Mouse (Mus musculus) forebrain, embryonic 14.5 days (tissue): ENCODE results near the gene Chchd1. TPM values are rescaled to one million over a fixed set of nuclear protein-coding genes. Genes with fewer than 3 reads are reported as not detected.
"Not testable (repeated sequence)": the region's sequence is repeated elsewhere in the genome, so short reads cannot be mapped to it uniquely, and the experiment has no call there.

Experiments
- ATAC-seq: fragments of 200-750 bp; cut with Nextera tagmentation; 2 replicates; pipeline ENCODE4 v1.8.0; 2017; ENCODE audit warnings: mild to moderate bottlenecking, moderate library complexity
- DNase-seq: peaks from one replicate; pipeline ENCODE4 v3.0.0-alpha.2; 2015; ENCODE audit warnings: low spot score
- H3K27ac ChIP-seq: fragments of 300-500 bp; sonication (generic); 2 replicates; pipeline ENCODE4 v1.5.1; 2014; ENCODE audit warnings: low read depth, mild to moderate bottlenecking, control low read depth, low read length, moderate library complexity
- H3K27me3 ChIP-seq: fragments of 300-500 bp; sonication (generic); replicated peaks from 2 replicates; pipeline ENCODE4 v1.6.1; 2014; ENCODE audit warnings: low read length, control low read depth, mixed read lengths; ENCODE audit not compliant: control insufficient read depth, insufficient read depth
- H3K36me3 ChIP-seq: fragments of 300-500 bp; sonication (generic); 2 replicates; pipeline ENCODE4 v1.6.1; 2014; ENCODE audit warnings: low read length, control low read depth; ENCODE audit not compliant: control insufficient read depth, insufficient read depth
- H3K4me1 ChIP-seq: fragments of 300-500 bp; sonication (generic); 2 replicates; pipeline ENCODE4 v1.6.1; 2014; ENCODE audit warnings: antibody characterized with exemption, low read length, control low read depth; ENCODE audit not compliant: control insufficient read depth, insufficient read depth
- H3K4me2 ChIP-seq: fragments of 300-500 bp; sonication (generic); 2 replicates; pipeline ENCODE4 v1.6.1; 2014; ENCODE audit warnings: mild to moderate bottlenecking, control low read depth, low read length
- H3K4me3 ChIP-seq: fragments of 300-500 bp; sonication (generic); 2 replicates; pipeline ENCODE4 v1.5.1; 2014; ENCODE audit warnings: low read depth, low read length, control low read depth
- H3K9ac ChIP-seq: fragments of 300-500 bp; sonication (generic); 2 replicates; pipeline ENCODE4 v1.6.1; 2014; ENCODE audit warnings: mild to moderate bottlenecking, low read length, control low read depth, moderate library complexity
- H3K9me3 ChIP-seq: fragments of 300-500 bp; sonication (generic); replicated peaks from 2 replicates; pipeline ENCODE4 v1.6.1; 2016; ENCODE audit warnings: low read length, control low read depth, mixed read lengths; ENCODE audit not compliant: control insufficient read depth
- WGBS: fragments of 180-500 bp; shearing (Covaris S2); extraction: QIAGEN DNeasy Blood & Tissue Kit; methylation state at CpG from one replicate; pipeline ENCODE4 v1.1.7; 2014; 5-methylcytosine and 5-hydroxymethylcytosine counted together
- polyA plus RNA-seq: library from polyadenylated mRNA; unstranded; fragments of >200 nt; fragmentation: Nextera tagmentation; extraction: Ambion mirVana; gene quantifications from 2 replicates; pipeline ENCODE4 v1.2.1, GENCODE M21; 2014

Gene Chchd1
- polyA plus RNA-seq, 1 experiment from 2014 or later, result 259 TPM

DNA sequence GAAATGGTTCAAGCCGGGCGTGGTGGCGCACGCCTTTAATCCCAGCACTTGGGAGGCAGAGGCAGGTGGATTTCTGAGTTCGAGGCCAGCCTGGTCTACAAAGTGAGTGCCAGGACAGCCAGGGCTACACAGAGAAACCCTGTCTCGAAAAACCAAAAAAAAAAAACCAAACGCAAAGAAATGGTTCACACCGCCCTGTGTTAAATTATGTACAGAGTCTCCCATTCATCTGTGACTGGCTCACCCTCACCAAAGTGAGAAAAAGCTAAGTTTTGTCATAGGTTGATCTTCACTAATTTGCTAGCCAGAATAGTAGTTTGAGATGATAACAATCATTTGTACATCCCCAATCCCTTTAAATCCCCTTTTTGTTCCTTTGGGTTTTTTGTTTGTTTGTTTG is 655 bp downstream of the Chchd1 start:
- Histone ChIP-seq H3K4me2 (peak overlapping the region; percentile 70), H3K4me3 (peak overlapping the region; percentile 63), H3K27ac (peak overlapping the region; percentile 87), H3K36me3 (peaks cover 25% of the 10 kb centered on the region; the same call in 1 of the 2 replicates), H3K4me1 (peaks cover 22% of the 10 kb centered on the region), H3K9ac (peak overlapping the region; percentile 79)
- DNase-seq, H3K9me3 ChIP-seq, H3K27me3 ChIP-seq, ATAC-seq: not testable (repeated sequence)
- 9% methylated on average over 8 of the region's 8 CpGs for WGBS

DNA sequence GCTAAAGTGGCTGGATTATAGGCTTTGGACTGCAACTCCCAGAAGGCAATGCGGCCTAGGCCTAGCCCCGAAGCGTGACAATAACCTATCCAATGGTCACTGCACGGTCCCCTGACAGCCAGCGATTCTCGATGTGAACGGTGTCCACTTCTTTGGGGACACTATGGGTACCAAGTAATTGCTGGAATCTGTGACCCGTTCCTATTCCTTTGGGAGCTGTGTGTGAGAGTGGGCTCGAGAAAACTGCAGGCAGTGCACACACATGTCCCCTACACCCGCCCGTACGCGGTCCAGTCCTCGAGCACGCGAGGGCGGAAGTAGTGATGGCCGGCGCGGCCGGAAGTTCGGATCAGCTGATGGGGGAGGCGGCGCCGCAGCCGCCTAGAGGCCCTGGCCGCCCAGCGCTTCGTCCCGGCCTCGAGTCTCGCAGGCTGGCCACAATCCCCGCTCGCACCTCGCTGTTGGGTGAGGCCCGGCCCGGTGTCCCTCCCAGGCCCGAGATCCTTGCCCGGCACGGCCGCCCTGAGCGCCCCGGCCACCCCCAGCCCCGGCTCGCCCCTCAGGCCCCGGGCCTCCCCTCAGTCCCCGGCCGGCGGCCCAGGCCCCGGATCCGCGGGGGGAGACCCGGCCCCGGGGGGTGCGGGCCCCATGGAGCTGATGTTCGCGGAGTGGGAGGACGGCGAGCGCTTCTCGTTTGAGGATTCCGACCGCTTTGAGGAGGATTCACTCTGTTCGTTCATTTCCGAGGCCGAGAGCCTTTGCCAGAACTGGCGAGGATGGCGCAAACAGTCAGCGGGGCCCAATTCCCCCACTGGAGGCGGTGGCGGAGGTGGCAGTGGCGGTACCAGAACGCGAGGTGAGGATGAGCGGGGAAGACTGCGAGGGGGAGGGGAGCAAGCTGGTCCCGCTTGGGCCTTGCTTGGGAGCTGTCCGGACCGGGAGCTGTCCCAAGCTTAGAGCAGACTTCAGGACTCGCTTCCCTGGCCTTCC is 4.7 kb downstream of the Chchd1 start, which contains the start of gene Zswim8:
Zswim8 (plus strand) TSS at position 352 of the 990 bp plus-strand sequence.
- DNase-seq, result peak; percentile 95
- peaks cover 14% of the 10 kb centered on the region for H3K4me1 ChIP-seq
- H3K9ac ChIP-seq, result peak within 1 kb of the TSS; percentile 96
- H3K27me3 ChIP-seq, result no peaks in the 10 kb centered on the region
- ATAC-seq, result peak; percentile 94
- H3K36me3 ChIP-seq, result peaks cover 38% of the 10 kb centered on the region
- H3K4me2 ChIP-seq, result peak within 1 kb of the TSS; percentile 78
- under 1% methylated on average over 78 of the region's 80 CpGs for WGBS
- no peaks in the 10 kb centered on the region for H3K9me3 ChIP-seq
- H3K27ac ChIP-seq, result peak within 1 kb of the TSS; percentile 79
- H3K4me3 ChIP-seq, result peak within 1 kb of the TSS; percentile 97

DNA sequence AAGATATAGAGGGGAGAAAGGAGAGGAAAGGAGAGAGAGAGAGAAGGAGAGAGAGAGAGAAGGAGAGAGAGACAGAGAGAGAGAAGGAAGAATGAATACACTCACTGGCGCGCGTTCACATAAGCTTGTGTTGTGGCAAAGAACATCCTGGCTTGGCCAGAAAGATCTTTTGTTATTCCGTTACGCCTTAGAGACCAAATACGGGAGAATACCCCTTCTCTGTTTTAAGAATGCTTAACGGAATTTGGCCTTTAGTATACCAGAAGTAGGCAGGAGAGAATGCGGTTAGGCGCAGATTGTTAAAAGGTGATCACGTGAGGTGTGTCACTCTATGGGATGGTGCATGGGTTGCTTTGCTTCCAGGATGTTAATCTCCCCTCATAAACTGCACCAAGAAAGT is 5.4 kb downstream of the Chchd1 start:
- H3K27me3 ChIP-seq, result no peaks in the 10 kb centered on the region
- H3K4me1 ChIP-seq, result peaks cover 14% of the 10 kb centered on the region
- WGBS, result 9% methylated on average over 10 of the region's 10 CpGs
- peaks cover 46% of the 10 kb centered on the region for H3K36me3 ChIP-seq
- peak overlapping the region; percentile 78 for H3K4me2 ChIP-seq
- H3K9me3 ChIP-seq, result no peaks in the 10 kb centered on the region
- ATAC-seq (no peak), DNase-seq (peak; percentile 11)
- peak overlapping the region; percentile 97 for H3K4me3 ChIP-seq
- peak overlapping the region; percentile 96 for H3K9ac ChIP-seq
- H3K27ac ChIP-seq, result no peak overlapping the region

DNA sequence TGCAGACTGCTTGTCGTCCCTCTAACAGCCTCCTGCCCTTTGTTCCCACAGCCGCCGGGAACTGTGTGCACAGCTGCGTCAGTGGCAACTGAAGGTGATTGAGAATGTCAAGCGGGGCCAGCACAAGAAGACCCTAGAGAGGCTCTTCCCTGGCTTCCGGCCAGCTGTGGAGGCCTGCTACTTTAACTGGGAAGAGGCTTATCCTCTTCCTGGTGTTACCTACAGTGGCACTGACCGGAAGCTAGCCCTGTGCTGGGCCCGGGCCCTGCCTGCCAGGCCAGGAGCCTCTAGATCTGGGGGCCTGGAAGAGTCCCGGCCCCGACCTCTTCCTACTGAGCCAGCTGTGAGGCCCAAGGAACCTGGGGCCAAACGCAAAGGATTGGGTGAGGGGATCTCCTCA is 11.0 kb downstream of the Chchd1 start:
- Histone ChIP-seq H3K4me3 (no peak overlapping the region), H3K9me3 (no peaks in the 10 kb centered on the region), H3K27me3 (no peaks in the 10 kb centered on the region), H3K4me1 (peaks cover 4% of the 10 kb centered on the region), H3K9ac (no peak overlapping the region), H3K36me3 (peaks cover 85% of the 10 kb centered on the region), H3K27ac (no peak overlapping the region), H3K4me2 (no peak overlapping the region)
- WGBS, result 89% methylated on average over 11 of the region's 11 CpGs
- DNase-seq (no peak), ATAC-seq (no peak)

DNA sequence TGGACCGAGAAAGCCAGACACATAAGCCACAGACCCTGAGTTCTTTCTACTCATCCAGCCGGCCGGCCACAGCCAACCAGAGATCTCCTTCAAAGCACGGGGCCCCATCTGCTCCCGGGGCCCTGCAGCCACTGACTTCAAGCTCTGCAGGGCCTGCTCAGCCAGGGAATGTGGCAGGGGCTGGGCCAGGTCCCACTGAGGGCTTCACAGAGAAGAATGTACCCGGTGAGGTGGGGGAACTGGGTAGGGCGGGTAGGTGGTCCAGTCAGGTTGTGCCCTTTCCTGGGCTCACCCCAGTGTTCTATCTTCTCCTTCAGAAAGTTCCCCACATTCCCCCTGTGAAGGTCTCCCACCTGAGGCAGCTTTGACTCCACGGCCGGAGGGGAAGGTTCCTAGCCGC is 15.6 kb downstream of the Chchd1 start:
- no peak overlapping the region for H3K4me2 ChIP-seq
- 91% methylated on average over 10 of the region's 10 CpGs for WGBS
- H3K9me3 ChIP-seq, result no peaks in the 10 kb centered on the region
- H3K27ac ChIP-seq, result no peak overlapping the region
- DNase-seq (no peak), ATAC-seq (no peak)
- no peaks in the 10 kb centered on the region for H3K27me3 ChIP-seq
- no peak overlapping the region for H3K9ac ChIP-seq
- H3K36me3 ChIP-seq, result peaks cover 100% of the 10 kb centered on the region
- H3K4me1 ChIP-seq, result no peaks in the 10 kb centered on the region
- H3K4me3 ChIP-seq, result no peak overlapping the region

DNA sequence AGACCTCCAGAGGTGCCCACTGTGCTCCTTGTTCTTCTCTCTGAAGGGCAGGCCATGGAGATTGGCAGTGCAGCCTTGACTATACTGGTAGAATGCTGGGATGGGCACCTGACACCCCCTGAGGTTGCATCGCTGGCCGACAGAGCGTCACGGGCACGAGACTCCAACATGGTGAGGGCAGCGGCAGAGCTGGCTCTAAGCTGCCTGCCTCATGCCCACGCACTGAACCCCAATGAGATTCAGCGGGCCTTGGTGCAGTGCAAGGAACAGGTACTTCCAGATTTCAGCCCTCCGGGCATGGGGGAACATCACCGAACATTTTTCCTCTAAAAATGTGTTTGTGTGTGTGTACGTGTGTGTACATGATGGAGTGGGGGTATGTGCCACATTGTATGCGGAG is 17.0 kb downstream of the Chchd1 start:
- ATAC-seq (no peak), DNase-seq (no peak)
- H3K4me3 ChIP-seq, result no peak overlapping the region
- peaks cover 98% of the 10 kb centered on the region for H3K36me3 ChIP-seq
- H3K9ac ChIP-seq, result no peak overlapping the region
- no peak overlapping the region for H3K27ac ChIP-seq
- H3K9me3 ChIP-seq, result no peaks in the 10 kb centered on the region
- no peaks in the 10 kb centered on the region for H3K4me1 ChIP-seq
- 94% methylated on average over 12 of the region's 12 CpGs for WGBS
- no peak overlapping the region for H3K4me2 ChIP-seq
- H3K27me3 ChIP-seq, result no peaks in the 10 kb centered on the region

DNA sequence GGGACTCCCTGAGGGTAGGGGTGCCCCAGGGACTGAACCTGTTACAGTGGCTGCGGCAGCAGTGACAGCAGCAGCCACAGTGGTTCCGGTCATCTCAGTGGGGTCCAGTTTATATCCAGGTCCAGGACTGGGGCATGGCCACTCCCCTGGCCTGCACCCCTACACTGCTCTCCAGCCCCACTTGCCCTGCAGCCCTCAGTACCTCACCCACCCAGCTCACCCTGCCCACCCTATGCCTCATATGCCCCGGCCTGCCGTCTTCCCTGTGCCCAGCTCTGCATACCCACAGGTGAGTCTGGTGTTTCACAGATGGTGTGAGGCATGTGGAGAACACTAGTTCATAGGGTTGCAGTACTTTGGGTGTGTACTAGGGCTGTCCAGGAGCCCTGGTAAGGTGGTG is 18.6 kb downstream of the Chchd1 start:
- no peaks in the 10 kb centered on the region for H3K27me3 ChIP-seq
- H3K9me3 ChIP-seq, result no peaks in the 10 kb centered on the region
- H3K4me3 ChIP-seq, result no peak overlapping the region
- no peak overlapping the region for H3K4me2 ChIP-seq
- peaks cover 98% of the 10 kb centered on the region for H3K36me3 ChIP-seq
- no peaks in the 10 kb centered on the region for H3K4me1 ChIP-seq
- 79% methylated on average over 4 of the region's 4 CpGs for WGBS
- no peak overlapping the region for H3K27ac ChIP-seq
- H3K9ac ChIP-seq, result no peak overlapping the region
- ATAC-seq (no peak), DNase-seq (no peak)

DNA sequence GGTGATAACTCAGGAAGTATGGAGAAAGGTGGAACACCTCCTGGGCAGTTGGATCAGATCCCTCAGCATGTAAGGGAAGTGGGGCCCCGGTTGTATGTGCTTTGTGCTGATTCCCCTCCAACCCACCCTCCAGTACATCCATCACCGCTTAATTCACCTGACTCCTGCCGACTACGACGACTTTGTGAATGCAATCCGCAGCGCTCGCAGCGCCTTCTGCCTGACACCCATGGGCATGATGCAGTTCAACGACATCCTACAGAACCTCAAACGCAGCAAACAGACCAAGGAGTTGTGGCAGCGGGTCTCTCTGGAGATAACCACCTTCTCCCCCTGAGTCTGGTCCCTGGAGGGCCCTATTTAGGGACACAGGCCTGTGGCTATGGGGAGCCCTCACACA is 20.2 kb downstream of the Chchd1 start:
- Histone ChIP-seq H3K4me3 (no peak overlapping the region), H3K4me2 (no peak overlapping the region), H3K9ac (no peak overlapping the region), H3K4me1 (no peaks in the 10 kb centered on the region), H3K27me3 (no peaks in the 10 kb centered on the region), H3K36me3 (peaks cover 98% of the 10 kb centered on the region), H3K27ac (no peak overlapping the region), H3K9me3 (no peaks in the 10 kb centered on the region)
- no peak for ATAC-seq
- WGBS, result 91% methylated on average over 12 of the region's 12 CpGs
- no peak for DNase-seq

DNA sequence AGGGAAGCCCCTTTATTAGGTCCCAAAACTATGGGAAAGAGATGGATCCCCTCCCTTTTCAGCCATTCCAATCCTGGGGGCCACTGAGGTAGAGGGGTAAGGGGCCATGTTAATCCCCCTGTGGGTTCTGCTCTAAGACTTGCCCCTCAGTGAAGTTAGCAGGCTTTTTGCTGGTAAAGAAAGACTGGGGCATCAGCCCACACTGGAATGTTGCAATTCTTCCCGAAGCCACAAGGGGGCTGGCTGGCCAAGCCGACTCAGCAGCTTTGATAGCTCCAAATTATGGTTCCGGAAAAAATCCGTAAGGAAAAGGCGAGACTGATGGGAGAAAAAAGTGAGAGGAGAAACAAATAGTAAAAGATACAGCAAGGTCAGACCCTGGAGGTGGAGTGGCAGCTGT is 21.2 kb downstream of the Chchd1 start:
- Histone ChIP-seq H3K27ac (no peak overlapping the region), H3K27me3 (no peaks in the 10 kb centered on the region), H3K4me1 (no peaks in the 10 kb centered on the region), H3K4me2 (no peak overlapping the region), H3K9ac (no peak overlapping the region), H3K9me3 (no peaks in the 10 kb centered on the region), H3K4me3 (no peak overlapping the region), H3K36me3 (peaks cover 98% of the 10 kb centered on the region)
- ATAC-seq, result peak; percentile 45
- WGBS, result 37% methylated on average over 5 of the region's 5 CpGs
- DNase-seq, result peak; percentile 77
